Mouse (Mus musculus): ENCODE results near the gene Zfp277.

Gene Zfp277

DNA sequence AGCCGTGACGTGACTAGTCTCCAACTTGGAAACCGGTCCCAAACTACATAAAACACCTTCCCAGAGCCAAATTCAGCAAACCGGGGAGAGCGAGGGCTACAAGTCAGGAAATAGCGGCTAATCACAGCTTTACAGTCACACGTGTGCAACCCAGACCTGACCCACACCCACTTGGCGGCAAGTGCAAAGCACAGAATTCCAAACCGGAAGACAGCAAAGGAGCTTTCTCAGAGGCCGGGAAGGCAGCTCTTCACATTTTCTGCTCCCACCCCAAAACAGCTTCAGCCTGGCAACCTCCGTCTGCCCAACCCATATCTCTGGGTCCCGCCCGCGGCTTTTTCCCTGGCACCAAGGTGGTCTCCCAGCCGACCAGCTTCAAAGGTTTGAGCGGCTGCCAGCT lies 496 bp downstream of the Zfp277 start:
- DNase-seq (ENCODE audit: low spot score in 2 of 2), result no peak

DNA sequence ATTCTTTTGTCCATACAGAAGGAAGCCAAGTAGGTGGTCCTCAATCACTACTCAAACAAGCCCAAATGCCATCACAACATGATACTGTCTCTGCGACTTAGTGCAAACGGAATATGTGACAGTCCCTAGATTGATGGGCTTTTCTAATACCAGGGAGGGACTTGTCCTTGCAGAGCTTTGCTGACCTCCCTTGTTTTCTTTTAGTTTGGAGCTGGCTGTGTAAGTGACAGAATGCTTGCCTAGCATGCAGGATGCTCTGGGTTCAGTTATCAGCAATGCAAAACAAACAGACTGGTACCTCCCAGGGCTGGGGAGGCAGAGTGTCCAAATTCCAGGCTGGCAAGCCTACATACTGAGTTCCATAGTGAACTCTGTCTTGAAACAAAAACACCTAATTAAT lies 7.7 kb downstream of the Zfp277 start:
- no peak for DNase-seq (ENCODE audit: low spot score in 2 of 2)

DNA sequence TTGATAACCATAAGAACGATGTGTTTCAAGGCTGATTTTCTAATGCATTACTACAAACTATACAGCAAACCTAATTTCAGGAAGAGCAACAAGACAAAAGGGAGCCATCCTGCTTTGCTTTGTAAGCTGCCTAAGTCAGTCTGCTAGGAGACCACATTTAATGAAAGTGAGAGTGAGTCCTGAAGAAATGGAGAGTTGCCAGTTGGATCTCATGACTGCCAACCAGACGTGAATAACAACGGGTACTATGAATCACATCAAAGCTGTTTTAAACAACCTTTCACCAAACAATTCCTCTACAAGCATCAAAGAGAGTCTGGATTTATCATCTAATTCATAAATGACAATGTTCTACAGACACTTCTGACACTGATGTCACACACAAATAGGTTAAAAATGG lies 11.6 kb downstream of the Zfp277 start:
- DNase-seq (ENCODE audit: low spot score in 2 of 2), result no peak

DNA sequence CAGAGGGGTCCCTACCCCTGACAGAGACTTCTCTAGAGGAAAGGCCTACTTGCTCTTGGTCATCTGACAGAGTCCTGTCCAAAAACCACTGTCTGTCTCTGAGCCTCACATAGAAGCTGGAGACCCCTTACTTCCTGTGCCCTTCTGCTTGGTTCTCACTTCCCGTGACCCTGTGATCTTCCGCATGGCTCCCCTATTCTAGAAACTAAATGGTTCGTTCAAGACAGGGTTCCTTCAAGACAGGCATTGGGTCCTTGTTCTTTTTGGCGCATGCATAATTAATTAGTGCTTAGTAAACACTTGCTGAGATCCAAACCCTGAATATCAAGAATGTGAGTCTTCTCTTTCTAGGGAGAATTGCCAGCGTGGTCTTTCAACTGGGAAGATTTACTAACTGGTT lies 14.6 kb downstream of the Zfp277 start:
- no peak for DNase-seq (ENCODE audit: low spot score in 2 of 2)

DNA sequence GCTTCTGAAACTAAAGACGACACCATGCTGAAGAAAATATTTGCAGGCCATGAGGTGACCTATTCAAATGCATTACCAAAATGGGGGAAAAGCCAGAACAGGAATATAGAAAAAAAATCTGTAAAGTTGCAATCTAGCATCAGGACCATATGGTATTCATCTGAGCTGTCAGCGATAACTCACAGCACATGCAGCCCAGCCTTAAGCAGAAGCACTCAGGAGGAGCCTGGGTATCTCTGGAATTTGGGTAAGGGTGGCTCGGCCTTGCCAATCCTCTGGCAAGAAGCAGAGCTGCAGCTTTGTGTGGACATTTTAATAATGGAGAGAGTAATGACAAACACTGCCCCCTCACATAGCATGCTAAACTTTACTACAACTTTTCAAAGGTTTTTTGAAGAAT lies 15.7 kb downstream of the Zfp277 start:
- DNase-seq (ENCODE audit: low spot score in 2 of 2), result no peak

DNA sequence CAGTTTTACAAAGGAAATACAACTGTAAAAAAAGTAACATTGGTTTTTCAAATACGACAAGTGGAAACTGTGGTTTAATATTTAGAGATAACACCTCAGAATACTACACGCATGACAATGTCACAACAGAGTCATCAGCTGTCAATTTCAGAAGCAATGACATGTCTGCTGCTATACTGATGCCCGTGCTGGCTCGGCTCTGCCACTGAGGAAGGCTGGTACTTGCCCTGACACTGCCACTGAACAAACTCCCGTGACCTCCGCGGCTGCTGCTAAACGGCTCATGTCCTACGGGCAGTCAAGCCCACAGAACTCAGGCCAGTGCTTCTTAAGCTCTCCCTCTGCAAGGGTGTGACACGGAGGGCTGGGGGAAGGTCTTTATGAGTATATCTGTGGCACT lies 18.1 kb downstream of the Zfp277 start:
- DNase-seq (ENCODE audit: low spot score in 2 of 2), result no peak

DNA sequence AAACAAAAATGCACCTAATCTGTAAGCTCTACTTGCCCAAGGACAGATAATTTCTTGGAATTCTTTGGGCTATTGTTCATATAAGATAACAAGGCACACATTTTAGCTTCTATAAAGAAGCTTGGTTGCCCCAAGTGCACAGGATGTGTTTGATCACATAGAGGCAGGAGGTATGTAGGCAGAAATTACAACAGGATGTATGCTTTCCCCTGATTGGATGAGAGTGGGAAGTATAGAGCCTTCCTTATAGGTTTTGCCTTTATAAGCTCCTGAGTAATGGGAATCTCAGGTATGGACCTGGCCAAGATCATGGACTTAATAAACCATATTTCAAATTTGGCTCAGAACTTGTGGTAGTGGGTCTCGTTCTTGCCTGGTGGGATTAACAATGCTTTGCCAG lies 20.7 kb downstream of the Zfp277 start:
- DNase-seq (ENCODE audit: low spot score in 2 of 2), result no peak

DNA sequence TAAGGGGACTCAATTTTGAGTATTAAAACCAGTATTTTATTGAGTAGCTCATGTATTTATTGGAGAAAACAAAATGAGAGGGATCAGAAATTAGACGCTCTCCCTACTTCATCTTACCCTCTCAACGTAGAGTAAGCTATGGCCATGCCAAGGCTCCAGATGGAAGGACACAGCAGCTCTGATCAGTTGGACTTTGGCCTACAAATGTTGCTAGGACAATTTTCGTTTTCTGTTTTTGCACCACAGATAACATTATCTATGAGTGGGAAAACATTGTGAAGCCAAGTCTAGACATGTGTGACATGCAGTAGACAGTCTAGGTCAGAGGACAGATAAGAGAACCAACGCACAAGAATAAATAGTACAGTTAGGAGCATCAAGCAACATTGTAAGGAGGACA lies 28.4 kb downstream of the Zfp277 start:
- DNase-seq (ENCODE audit: low spot score in 2 of 2), result no peak

DNA sequence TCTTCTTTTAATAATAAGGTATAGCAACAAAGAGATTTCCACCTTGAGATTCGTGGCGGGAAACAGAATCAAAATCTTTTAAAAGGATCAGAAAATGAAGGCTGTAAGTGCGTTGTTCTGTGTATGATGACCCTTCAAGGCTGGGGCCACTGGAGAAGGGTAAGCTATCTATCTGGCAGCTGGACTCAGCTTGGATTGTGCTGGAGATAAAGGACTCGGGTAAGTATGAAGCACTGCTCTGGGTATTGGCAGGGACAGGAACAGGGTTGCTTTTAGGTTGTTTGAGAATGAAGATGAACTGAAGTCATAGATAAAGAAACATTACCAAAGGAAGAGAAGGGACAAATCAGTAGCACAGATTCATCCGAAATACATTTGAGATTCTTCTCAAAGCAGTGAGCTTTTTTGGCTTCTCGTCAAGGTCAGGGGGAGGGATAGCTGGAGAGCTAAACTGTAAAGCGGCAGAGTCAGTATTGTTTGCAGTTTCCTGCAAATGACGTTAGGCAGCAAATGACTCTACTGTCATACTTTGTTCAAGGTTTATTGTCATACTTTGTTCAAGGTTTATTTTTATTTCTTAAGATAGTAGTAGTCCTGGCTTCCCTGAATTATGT lies 30.3 kb downstream of the Zfp277 start:
- DNase-seq (ENCODE audit: low spot score in 2 of 2), result no peak

DNA sequence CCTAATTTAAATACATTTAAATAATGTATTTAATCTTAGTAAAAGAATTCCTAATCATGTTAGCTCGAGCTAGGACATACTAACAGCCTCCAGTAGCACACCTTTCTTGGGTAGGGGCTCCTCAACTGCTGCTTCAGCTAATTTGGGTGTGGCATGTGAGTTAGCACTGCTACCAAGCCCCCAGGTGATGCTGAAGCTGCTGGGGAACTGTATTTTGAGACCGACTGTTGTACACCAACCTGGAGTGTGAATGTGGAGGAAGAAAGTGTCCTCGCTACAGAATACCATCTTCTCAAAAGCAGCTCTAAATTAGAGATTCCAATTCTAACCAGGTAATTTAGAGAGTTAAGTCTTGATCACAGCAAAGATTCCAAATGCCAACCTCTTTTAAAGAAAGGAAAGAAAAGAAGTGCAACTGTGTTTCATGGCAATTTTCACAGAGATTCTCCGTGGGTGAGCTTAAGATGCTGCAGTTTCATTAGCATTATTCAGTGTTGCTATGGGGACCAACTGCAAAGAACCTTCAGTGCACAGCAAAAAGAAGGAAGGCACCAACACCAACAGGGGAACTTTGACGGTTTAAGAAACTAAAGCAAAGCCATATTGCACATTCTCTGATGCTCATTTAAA lies 30.9 kb downstream of the Zfp277 start:
- no peak for DNase-seq (ENCODE audit: low spot score in 2 of 2)

DNA sequence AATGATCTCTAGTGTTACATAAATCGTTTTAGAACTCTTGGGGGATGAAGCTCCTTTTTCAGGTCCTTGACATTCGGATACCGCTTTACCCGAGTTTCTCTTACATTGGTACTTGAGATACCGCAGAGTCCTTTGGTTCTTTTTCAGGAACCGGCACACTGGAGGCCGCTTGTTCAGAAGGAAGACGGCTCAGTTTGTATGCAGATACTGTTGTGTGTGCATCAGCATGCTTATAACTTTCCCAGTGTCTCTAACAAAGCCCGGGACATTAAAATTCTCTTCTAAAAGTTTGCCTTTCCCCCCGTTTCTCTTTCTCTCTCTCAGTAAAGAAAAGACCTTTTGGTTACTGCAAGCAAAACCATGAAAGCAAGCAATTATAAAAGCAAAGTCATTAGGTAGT lies 45.9 kb downstream of the Zfp277 start:
- DNase-seq (ENCODE audit: low spot score in 2 of 2), result no peak

DNA sequence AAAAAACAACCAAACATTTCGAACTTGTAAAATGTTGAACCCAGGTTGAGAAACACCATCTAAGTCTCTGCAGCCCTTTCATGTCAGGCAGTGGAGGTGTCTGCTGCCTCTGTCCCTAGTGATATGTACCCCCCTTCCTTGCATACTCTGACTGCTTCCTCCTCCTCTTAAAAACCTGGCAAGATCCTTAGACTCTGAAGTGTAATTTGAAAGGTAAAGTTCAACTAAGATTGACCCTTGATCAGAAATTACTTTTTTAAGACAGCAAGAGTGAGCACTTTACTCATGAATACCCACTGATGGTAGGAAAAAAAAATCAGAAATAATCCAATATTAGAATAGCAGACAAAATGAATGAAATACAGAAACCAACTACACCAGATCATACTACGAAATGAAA lies 46.3 kb downstream of the Zfp277 start:
- no peak for DNase-seq (ENCODE audit: low spot score in 2 of 2)

DNA sequence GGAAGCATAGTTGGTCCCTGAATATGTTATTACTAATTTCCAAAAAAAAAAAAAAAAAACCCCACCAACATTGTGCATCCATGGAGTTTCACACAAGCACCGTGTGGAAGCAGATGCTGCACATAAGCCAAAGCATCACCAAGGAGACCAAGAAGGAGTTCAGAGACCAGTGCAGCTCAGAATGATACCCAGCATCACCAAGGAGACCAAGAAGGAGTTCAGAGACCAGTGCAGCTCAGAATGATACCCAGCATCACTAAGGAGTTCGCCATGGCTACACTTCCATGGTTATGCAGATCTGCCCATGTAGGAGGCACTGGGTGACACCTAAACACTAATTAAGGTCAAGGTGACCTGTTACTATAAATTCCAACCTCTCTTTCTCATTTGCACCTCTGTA lies 46.8 kb downstream of the Zfp277 start:
- DNase-seq (ENCODE audit: low spot score in 2 of 2), result no peak

DNA sequence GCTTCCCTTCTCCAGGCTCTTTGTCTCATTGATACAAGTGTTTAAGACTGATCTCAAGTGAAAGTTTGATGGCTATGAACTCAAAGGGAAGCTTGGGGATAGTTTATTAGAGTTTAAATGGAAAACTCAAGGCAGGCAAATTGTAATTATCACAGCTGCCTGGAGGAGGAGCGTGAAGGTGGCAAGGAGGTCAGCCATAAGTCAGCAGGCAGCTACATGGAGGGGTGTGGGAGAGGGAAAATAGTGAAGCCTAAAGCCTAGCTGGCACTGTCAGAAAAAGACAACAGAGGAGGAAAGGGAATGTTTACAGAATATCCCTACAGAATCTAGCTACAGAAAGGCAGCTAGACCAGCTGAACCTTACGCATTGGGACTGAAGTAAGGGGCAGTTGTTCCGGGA lies 52.8 kb downstream of the Zfp277 start:
- no peak for DNase-seq (ENCODE audit: low spot score in 2 of 2)

DNA sequence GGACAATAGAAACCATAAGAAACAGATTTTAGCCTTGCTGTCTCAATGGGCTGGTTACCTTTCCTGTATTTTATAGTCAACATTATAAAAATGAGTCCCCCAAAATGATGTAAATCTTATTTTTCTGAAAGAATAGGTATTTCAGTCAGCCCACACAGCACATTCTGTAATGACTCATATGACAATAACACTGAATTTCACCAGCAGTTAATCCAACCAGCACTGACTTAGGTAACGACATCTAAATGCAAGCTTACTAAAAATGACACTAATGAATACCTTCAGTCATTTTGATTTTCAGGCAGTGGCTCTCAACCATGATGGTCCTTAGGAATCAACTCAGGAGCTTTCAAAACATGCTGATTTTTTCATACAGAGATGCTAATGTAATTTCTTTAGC lies 54.4 kb downstream of the Zfp277 start:
- DNase-seq (ENCODE audit: low spot score in 2 of 2), result no peak

DNA sequence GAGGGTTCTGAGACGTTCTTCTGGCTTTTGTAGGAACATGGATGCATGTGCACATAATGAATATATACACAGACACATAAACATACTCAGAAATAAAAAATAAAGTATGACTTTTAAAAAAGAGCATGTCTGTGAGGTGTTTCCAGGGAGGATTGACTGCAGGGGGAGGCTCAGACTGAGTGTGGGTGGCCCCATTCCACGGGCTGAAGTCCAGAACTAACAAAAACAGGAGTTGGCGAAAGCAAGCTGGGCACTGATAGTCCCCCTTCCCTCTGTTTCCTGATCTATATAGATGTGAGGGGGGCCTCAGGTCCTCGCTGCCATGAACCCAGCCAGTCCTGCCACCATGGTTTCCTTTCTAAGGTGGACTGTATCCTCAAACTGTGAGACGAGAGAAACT lies 57.9 kb downstream of the Zfp277 start:
- DNase-seq (ENCODE audit: low spot score in 2 of 2), result no peak

DNA sequence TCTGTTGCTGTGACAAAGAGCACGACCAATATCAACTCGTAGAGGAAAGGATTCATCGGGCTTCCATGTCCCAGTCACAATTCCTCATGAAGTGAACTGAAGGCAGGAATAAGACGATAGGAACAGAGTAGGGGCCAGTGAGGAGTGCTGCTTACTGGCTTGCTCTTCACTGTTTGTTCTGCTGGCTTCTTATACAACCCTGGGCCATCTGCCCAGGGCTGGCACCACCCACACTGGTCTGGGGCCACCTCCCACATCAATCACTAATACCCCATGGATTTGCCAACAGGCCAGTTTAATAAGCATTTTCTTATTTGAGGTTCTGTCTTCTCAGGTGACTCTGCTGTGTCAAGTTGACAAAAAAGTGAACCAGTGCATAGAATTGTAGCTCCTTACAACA lies 60.4 kb downstream of the Zfp277 start:
- DNase-seq (ENCODE audit: low spot score in 2 of 2), result no peak

DNA sequence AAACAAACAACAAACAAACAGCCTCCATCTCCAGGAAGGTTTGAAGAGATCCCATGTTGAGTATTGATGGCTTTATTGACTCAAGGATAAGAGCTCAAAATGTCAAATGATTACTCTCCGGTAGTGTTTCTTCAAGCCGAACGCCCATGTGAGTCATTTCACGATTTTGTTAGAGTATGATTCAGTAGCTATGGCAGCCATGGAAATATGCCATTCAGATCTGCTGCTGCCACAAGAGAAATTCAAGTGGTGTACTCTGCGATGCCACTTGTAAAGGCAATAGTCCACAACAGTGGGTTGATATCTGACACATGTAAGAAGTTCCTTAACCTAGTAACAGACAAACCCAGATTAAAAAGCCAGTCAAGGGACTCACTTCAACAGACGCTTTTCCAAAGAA lies 62.0 kb downstream of the Zfp277 start:
- DNase-seq (ENCODE audit: low spot score in 2 of 2), result no peak

DNA sequence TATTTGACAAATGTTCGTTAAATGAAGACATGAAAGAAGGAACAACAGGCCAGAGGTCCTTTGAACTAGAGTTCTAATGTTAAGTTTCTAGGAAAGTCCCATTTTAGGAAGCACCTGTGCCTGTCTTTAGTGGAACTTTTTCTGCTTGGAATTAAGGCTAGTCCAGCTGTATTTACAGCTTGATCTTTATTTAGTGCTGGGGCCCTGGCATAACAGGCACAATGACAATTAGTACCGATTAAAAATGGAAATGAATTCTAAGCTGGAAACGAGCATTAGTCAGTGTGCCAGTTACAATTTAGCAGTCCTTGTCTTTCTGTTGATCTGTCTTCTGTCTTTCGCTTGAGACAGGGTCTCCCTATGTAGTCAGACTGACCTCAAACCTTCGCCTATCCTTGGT lies 63.2 kb downstream of the Zfp277 start:
- DNase-seq (ENCODE audit: low spot score in 2 of 2), result no peak

DNA sequence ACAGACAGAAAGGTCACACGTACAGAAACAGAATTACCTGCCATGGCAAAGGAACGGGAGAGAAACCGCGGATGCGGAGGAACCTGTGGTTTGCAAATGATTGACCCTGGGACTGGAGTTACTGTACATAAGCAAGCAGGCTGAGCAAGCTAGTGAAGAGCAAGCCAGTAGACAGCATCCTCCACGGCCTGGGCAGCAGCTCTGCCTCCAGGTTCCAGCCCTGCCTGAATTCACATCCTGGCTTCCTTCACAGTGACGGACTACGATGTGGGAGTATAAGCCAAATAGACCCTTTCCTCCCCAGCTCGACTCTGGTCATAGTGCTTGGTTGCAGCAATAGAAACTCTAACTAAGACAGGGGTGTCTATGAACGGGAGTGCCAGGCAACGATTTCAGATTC lies 63.9 kb downstream of the Zfp277 start:
- no peak for DNase-seq (ENCODE audit: low spot score in 2 of 2)

DNA sequence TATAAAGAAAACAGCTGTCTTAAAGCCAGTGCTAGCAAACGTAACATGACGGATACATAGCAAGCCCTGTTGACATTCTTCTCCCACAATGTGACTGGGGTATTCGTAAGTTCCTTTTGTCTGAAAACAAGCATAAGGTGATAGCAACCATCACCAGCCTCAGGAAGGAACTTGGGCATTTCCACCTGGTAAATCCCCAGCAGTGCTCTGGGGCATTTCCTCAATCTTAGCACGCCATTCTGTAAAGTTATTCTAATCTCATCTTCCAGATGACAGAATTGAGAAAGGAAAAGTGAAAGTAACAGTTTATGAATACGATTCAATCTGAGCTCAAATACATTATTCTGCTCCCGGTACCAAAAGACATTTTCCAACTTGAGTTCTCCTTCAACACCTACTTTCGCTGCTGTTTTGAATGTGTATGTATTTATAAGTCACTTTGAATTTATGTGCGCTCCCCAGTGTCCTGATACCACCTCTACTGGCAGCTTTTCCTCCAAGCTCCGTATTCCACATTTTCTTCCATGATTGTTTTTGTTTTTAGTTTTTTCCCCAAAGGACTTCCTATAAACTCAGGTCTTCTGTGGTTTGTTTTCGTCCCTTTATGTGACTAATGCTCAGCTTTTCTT lies 64.4 kb downstream of the Zfp277 start:
- no peak for DNase-seq (ENCODE audit: low spot score in 2 of 2)

DNA sequence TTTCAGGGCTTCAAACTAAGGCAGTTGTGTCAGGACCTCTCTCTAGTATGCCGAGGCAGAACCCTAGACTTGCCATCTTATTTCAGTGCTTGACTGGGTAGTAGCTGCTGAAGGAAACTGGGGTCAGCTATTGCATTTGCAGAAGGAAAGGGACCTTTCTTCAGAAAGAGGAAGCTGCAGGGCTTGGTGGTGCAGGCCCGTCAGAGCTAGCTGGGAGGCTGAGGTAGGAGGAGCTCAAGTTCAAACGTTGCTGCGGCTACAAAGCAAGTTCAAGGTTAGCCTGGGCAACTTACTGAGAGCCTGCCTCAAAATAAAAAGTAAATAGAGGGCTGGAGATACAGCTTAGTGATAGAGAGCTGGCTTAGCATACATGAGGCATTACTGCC lies 66.2 kb downstream of the Zfp277 start:
- DNase-seq (ENCODE audit: low spot score in 2 of 2), result no peak

DNA sequence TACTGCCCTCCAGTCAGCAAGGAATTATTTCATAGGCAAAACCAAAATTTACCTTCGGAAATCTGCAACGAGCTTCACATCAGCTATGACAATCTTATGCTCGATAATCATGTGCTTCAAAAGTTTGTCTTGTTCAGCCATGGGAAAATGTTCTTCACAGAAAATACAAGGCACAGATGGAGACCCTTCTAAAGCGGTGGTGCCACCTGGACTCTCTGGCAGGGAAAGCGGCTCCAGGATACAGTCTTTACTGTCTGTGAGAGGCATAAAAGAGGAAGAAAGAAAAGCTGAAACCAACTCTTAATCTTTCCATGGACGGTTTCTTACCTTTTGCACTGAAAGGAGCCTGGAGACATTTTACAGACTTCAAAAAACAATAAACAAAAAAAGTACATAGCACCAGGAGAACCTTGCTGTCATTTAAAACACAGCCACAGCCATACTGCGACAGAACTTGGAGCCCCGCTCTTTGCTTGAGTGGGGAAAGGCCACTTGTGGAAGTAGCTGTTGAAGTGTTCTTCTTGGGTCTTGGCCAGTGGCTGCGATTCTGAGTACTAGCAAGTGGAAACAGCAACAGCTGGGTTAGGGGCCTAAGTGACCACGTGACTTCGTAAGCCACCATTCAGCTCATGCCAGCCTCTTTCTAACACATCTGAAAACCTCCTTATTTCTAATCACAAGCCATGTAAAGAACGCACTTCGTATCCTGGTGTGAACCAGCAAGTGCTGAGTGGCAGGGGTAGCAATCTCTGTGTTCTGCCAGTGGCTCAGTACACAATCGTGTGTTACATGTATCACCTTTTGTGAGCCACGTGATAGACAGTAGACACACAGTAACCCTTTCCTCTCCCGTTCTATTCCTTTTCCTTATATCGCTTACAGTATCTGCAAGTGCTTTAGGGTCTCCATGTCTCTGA lies 66.8 kb downstream of the Zfp277 start:
- no peak for DNase-seq (ENCODE audit: low spot score in 2 of 2)
